Mouse (Mus musculus) lung, adult 2 months (tissue): Measurements from ENCODE around the gene Cd40.

ENCODE experiments used
- CTCF ChIP-seq: fragments of 200-500 bp; IDR thresholded peaks from 2 replicates; pipeline ENCODE4 v1.5.1; 2011; ENCODE audit warnings: mild to moderate bottlenecking, low read length, control low read depth; ENCODE audit not compliant: insufficient read depth
- POLR2A ChIP-seq: fragments of 200-500 bp; IDR thresholded peaks from 2 replicates; pipeline ENCODE4 v1.6.1; 2011; ENCODE audit warnings: low read depth, mild to moderate bottlenecking, control low read depth, low read length, borderline replicate concordance; ENCODE audit errors: extremely low read depth

DNA sequence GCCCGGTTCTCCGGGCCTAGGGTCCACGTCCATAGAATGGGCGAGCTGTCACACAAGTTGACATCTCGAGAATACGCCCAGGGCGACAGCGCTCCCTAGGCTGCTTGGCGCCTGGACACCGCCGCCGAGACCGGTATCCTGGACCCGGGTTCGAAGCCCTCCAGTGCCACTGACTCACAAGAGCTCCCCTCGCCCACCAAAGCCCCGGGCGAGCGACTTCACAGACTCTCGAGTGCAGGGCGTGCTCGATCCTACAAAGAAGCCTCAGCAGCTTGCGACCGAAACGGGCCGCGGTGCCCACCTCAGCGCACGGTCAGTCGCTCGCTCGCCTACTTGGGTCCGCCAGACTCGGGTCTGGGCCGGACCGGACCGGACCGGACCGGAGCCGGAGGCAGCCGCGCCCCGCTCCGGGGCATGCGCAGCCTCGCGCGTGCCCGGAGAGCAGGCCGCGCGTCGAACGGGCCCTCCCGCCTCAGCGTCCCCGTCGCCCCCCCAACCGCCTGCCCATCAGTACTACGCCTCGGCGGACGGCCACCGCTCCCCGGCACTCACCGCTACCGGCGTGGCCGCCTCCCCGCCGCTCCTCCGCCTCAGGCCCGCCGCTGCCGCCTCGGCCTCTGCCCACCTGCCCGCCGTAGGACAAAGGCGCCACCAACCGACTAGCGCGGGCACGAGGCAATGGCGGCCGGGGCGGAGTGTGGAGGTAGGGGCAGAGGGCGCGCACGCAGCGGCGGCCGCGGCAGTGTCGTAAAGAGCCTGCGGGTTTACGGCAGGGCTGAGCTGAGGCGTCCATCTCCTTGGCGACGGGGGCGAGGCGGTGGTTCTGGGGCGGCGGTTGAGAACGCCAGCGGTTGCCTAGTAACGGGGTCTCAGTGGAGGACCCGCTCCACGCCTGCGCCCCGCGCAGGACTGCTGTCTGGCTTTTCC, 21.0 kb upstream of the Cd40 start, which contains the start of gene Ncoa5:
- TF ChIP-seq CTCF (no peak), POLR2A (peak; percentile 64; the same call in 1 of the 2 replicates)
